Mouse (Mus musculus): ENCODE measurements around the gene Mgat2. TPM values are rescaled to one million over a fixed set of nuclear protein-coding genes. Genes with fewer than 3 reads are reported as not detected.

Mgat2 gene
- total and polyA plus RNA-seq, 2 experiments from 2014 or later = 50.5 to 66.6 TPM

- Histone ChIP-seq H3K9me3 (ENCODE audit: low read length) (no peaks in the 10 kb centered on the region), H3K9ac (no peak overlapping the region), H3K4me1 (ENCODE audit: insufficient read depth) (peaks cover 13% of the 10 kb centered on the region), H3K36me3 (ENCODE audit: insufficient read depth) (peaks cover 4% of the 10 kb centered on the region; the same call in 1 of the 2 replicates), H3K27me3 (ENCODE audit: insufficient read depth, low read length) (no peaks in the 10 kb centered on the region), H3K4me3 (ENCODE audit: low read depth, low read length) (no peak overlapping the region), H3K27ac (ENCODE audit: low read depth, low read length) (no peak overlapping the region), H3K4me2 (ENCODE audit: low read depth) (no peak overlapping the region)
- 89% methylated on average over 9 of the region's 9 CpGs for WGBS
- DNase-seq (no peak), ATAC-seq (no peak)
- TF ChIP-seq CTCF (IDR thresholded peaks at IDR 0.05; ENCODE audit: low read depth) = no peak
Observed at GRCm38 (mm10) chr12:69190074-69190473, 6.1 kb downstream of the Mgat2 start.

GRCm38 (mm10) chr12:69190522-69190921 is 6.6 kb downstream of the Mgat2 start:
- ATAC-seq (peak; percentile 50; the same call in 1 of the 2 replicates), DNase-seq (no peak)
- no peaks in the 10 kb centered on the region for H3K9me3 ChIP-seq (ENCODE audit: low read length)
- no peak overlapping the region for H3K4me3 ChIP-seq (ENCODE audit: low read depth, low read length)
- peaks cover 4% of the 10 kb centered on the region; the same call in 1 of the 2 replicates for H3K36me3 ChIP-seq (ENCODE audit: insufficient read depth)
- no peak overlapping the region for H3K4me2 ChIP-seq (ENCODE audit: low read depth)
- H3K27ac ChIP-seq (ENCODE audit: low read depth, low read length) = no peak overlapping the region
- no peak overlapping the region for H3K9ac ChIP-seq
- H3K4me1 ChIP-seq (ENCODE audit: insufficient read depth) = peaks cover 9% of the 10 kb centered on the region
- WGBS = 97% methylated on average over 1 of the region's 1 CpGs
- peak; percentile 49 for TF ChIP-seq CTCF (IDR thresholded peaks at IDR 0.05; ENCODE audit: low read depth)
- no peaks in the 10 kb centered on the region for H3K27me3 ChIP-seq (ENCODE audit: insufficient read depth, low read length)

- no peaks in the 10 kb centered on the region for H3K27me3 ChIP-seq (ENCODE audit: insufficient read depth, low read length)
- H3K4me2 ChIP-seq (ENCODE audit: low read depth) = no peak overlapping the region
- TF ChIP-seq CTCF (IDR thresholded peaks at IDR 0.05; ENCODE audit: low read depth) = no peak
- DNase-seq (no peak), ATAC-seq (no peak)
- no peaks in the 10 kb centered on the region for H3K9me3 ChIP-seq (ENCODE audit: low read length)
- H3K36me3 ChIP-seq (ENCODE audit: insufficient read depth) = peaks cover 4% of the 10 kb centered on the region; the same call in 1 of the 2 replicates
- no peak overlapping the region for H3K27ac ChIP-seq (ENCODE audit: low read depth, low read length)
- H3K4me1 ChIP-seq (ENCODE audit: insufficient read depth) = peaks cover 11% of the 10 kb centered on the region; the same call in 1 of the 2 replicates
- H3K9ac ChIP-seq = no peak overlapping the region
- no peak overlapping the region for H3K4me3 ChIP-seq (ENCODE audit: low read depth, low read length)
- WGBS = 94% methylated on average over 5 of the region's 5 CpGs
Observed at GRCm38 (mm10) chr12:69191396-69191795, 7.4 kb downstream of the Mgat2 start.

GRCm38 (mm10) chr12:69192637-69193036 is 8.7 kb downstream of the Mgat2 start:
- TF ChIP-seq CTCF (IDR thresholded peaks at IDR 0.05; ENCODE audit: low read depth) = no peak
- no peak overlapping the region for H3K9ac ChIP-seq
- H3K4me1 ChIP-seq (ENCODE audit: insufficient read depth) = peaks cover 6% of the 10 kb centered on the region; the same call in 1 of the 2 replicates
- WGBS = 91% methylated on average over 2 of the region's 2 CpGs
- no peaks in the 10 kb centered on the region for H3K9me3 ChIP-seq (ENCODE audit: low read length)
- no peak overlapping the region for H3K4me3 ChIP-seq (ENCODE audit: low read depth, low read length)
- peaks cover 4% of the 10 kb centered on the region; the same call in 1 of the 2 replicates for H3K36me3 ChIP-seq (ENCODE audit: insufficient read depth)
- H3K4me2 ChIP-seq (ENCODE audit: low read depth) = no peak overlapping the region
- no peaks in the 10 kb centered on the region for H3K27me3 ChIP-seq (ENCODE audit: insufficient read depth, low read length)
- no peak overlapping the region for H3K27ac ChIP-seq (ENCODE audit: low read depth, low read length)
- no peak for DNase-seq
- no peak for ATAC-seq

- peak within 1 kb of the TSS; percentile 96 for H3K4me2 ChIP-seq (ENCODE audit: low read depth)
- H3K4me1 ChIP-seq (ENCODE audit: insufficient read depth) = peaks cover 17% of the 10 kb centered on the region
- H3K9ac ChIP-seq = peak within 1 kb of the TSS; percentile 88
- TF ChIP-seq CTCF (IDR thresholded peaks at IDR 0.05; ENCODE audit: low read depth) = no peak; the same call in 1 of the 2 replicates
- peak within 1 kb of the TSS; percentile 94 for H3K27ac ChIP-seq (ENCODE audit: low read depth, low read length)
- peak; percentile 88 for DNase-seq
- no peaks in the 10 kb centered on the region for H3K9me3 ChIP-seq (ENCODE audit: low read length)
- peak within 1 kb of the TSS; percentile 94 for H3K4me3 ChIP-seq (ENCODE audit: low read depth, low read length)
- WGBS = under 1% methylated on average over 72 of the region's 75 CpGs
- ATAC-seq = peak; percentile 85
- peaks cover 9% of the 10 kb centered on the region; the same call in 1 of the 2 replicates for H3K36me3 ChIP-seq (ENCODE audit: insufficient read depth)
- no peaks in the 10 kb centered on the region for H3K27me3 ChIP-seq (ENCODE audit: insufficient read depth, low read length)
Observed at GRCm38 (mm10) chr12:69196444-69197377, 12.8 kb downstream of the Mgat2 start, which contains the start of gene Gm49383. Gene Gm49383, minus strand, starts transcription at chr12:69197104.

GRCm38 (mm10) chr12:69197378-69198163 is 13.6 kb downstream of the Mgat2 start:
- H3K4me2 ChIP-seq (ENCODE audit: low read depth) = peak overlapping the region; percentile 96
- 4% methylated on average over 91 of the region's 94 CpGs for WGBS
- TF ChIP-seq CTCF (IDR thresholded peaks at IDR 0.05; ENCODE audit: low read depth) = 0 out of 2 replicates have a peak, but pooled peaks have one; percentile 19
- H3K36me3 ChIP-seq (ENCODE audit: insufficient read depth) = peaks cover 9% of the 10 kb centered on the region; the same call in 1 of the 2 replicates
- peak overlapping the region; percentile 88 for H3K9ac ChIP-seq
- peak; percentile 60 for DNase-seq
- H3K4me3 ChIP-seq (ENCODE audit: low read depth, low read length) = peak overlapping the region; percentile 94
- peak; percentile 77 for ATAC-seq
- H3K27me3 ChIP-seq (ENCODE audit: insufficient read depth, low read length) = no peaks in the 10 kb centered on the region
- peak overlapping the region; percentile 94 for H3K27ac ChIP-seq (ENCODE audit: low read depth, low read length)
- H3K4me1 ChIP-seq (ENCODE audit: insufficient read depth) = peaks cover 17% of the 10 kb centered on the region
- H3K9me3 ChIP-seq (ENCODE audit: low read length) = no peaks in the 10 kb centered on the region
